In the genomic region with DNA sequence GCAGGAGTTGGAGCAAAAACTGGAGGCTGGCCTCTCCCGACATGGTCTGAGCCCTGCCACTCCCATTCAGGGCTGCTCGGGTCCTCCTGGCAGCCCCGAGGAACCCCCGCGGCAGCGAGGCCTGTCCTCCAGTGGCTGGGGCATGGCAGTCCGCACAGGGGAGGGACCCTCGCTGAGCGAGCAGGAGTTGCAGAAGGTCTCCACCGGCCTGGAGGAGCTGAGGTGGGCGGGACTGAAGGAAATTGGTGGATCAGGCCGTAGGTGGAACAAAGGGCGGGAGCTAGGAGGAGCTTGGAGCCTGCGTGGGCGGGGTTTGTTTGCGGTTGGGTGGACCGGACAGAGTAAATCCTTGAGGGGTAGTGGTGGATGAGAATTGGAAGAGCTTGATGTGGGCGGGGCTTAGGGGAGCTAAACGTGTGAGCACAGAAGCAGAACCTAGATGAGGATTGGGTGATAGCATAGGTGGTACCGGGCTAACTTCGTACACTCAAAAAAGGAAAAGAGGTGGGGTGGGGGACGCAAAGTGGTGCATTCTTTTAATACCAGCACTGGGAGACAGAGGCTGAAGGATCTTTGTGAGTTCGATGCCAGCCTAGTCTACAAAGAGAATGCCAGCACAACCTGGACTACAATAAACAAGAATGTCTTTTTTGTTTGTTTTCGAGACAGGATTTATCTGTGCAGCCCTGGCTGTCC, we compare ENCODE assay signal across 8 mouse cellular contexts. TPM values are rescaled to one million over a fixed set of nuclear protein-coding genes. Genes with fewer than 3 reads are reported as not detected.
DNase-seq lines count a peak whose midpoint lies in the region; ATAC-seq and TF ChIP-seq lines count a peak whose summit lies in the region.

No protein-coding gene starts in this region.

- no peak for TF ChIP-seq EP300 in liver, embryonic 14.5 days (IDR thresholded peaks at IDR 0.05; ENCODE audit: low read depth)

- peak overlapping the region; percentile 72 for H3K4me2 ChIP-seq in forebrain, embryonic 12.5 days
- peak overlapping the region; percentile 92 for H3K4me2 ChIP-seq in heart, embryonic 16.5 days (ENCODE audit: low read depth, low read length)
- peak overlapping the region; percentile 91 for H3K4me2 ChIP-seq in liver, embryonic 14.5 days (ENCODE audit: low read depth)
- peak overlapping the region; percentile 98 for H3K4me2 ChIP-seq in stomach, embryonic 16.5 days (ENCODE audit: low read depth, low read length)

- WGBS in forebrain, embryonic 12.5 days = 8% methylated on average over 24 of the region's 24 CpGs
- 6% methylated on average over 24 of the region's 24 CpGs for WGBS in heart, embryonic 16.5 days
- 4% methylated on average over 24 of the region's 24 CpGs for WGBS in liver, embryonic 14.5 days (ENCODE audit: insufficient replicate concordance)
- 6% methylated on average over 24 of the region's 24 CpGs for WGBS in stomach, embryonic 16.5 days

- peaks cover 18% of the 10 kb centered on the region for H3K4me1 ChIP-seq in forebrain, embryonic 12.5 days
- peaks cover 9% of the 10 kb centered on the region for H3K4me1 ChIP-seq in heart, embryonic 16.5 days (ENCODE audit: control insufficient read depth, insufficient read depth, low read length)
- peaks cover 12 to 14% of the 10 kb centered on the region in 2 experiments for H3K4me1 ChIP-seq in liver, embryonic 14.5 days (replicated peaks; ENCODE audit: control insufficient read depth in 2 of 2, insufficient read depth in 2 of 2, low read length in 1 of 2)
- H3K4me1 ChIP-seq in stomach, embryonic 16.5 days (ENCODE audit: control insufficient read depth, insufficient read depth, low read length) = peaks cover 7% of the 10 kb centered on the region

- peaks cover 43% of the 10 kb centered on the region for H3K27me3 ChIP-seq in forebrain, embryonic 12.5 days
- H3K27me3 ChIP-seq in heart, embryonic 16.5 days (ENCODE audit: control insufficient read depth, insufficient read depth, low read length) = peaks cover 13% of the 10 kb centered on the region
- peaks cover 22% of the 10 kb centered on the region for H3K27me3 ChIP-seq in liver, embryonic 14.5 days (ENCODE audit: control insufficient read depth, insufficient read depth, low read length)
- H3K27me3 ChIP-seq in stomach, embryonic 16.5 days (ENCODE audit: control insufficient read depth, insufficient read depth, low read length) = peaks cover 17% of the 10 kb centered on the region; the same call in 1 of the 2 replicates

- no peaks in the 10 kb centered on the region for H3K36me3 ChIP-seq in forebrain, embryonic 12.5 days (replicated peaks)
- no peaks in the 10 kb centered on the region for H3K36me3 ChIP-seq in heart, embryonic 16.5 days (ENCODE audit: control insufficient read depth, insufficient read depth)
- no peaks in the 10 kb centered on the region for H3K36me3 ChIP-seq in liver, embryonic 14.5 days (replicated peaks; ENCODE audit: control insufficient read depth, insufficient read depth, low read depth)
- no peaks in the 10 kb centered on the region for H3K36me3 ChIP-seq in stomach, embryonic 16.5 days (ENCODE audit: control insufficient read depth, insufficient read depth, low read length)

- peak overlapping the region; percentile 41 for H3K9ac ChIP-seq in forebrain, embryonic 12.5 days
- peak overlapping the region; percentile 70 for H3K9ac ChIP-seq in heart, embryonic 16.5 days (ENCODE audit: low read length)
- H3K9ac ChIP-seq in liver, embryonic 14.5 days (replicated peaks) = peak overlapping the region; percentile 57
- H3K9ac ChIP-seq in stomach, embryonic 16.5 days (ENCODE audit: low read length) = peak overlapping the region; percentile 82

- peak overlapping the region; percentile 47 for H3K27ac ChIP-seq in forebrain, embryonic 12.5 days
- peak overlapping the region; percentile 49; the same call in 1 of the 2 replicates for H3K27ac ChIP-seq in heart, embryonic 16.5 days (ENCODE audit: low read length)
- peak overlapping the region; percentile 49 for H3K27ac ChIP-seq in liver, embryonic 14.5 days
- H3K27ac ChIP-seq in stomach, embryonic 16.5 days (ENCODE audit: low read length) = peak overlapping the region; percentile 89

- no peaks in the 10 kb centered on the region for H3K9me3 ChIP-seq in forebrain, embryonic 12.5 days
- H3K9me3 ChIP-seq in heart, embryonic 16.5 days (replicated peaks; ENCODE audit: control insufficient read depth, low read length) = no peaks in the 10 kb centered on the region
- H3K9me3 ChIP-seq in liver, embryonic 14.5 days (ENCODE audit: control insufficient read depth, low read length) = no peaks in the 10 kb centered on the region
- H3K9me3 ChIP-seq in stomach, embryonic 16.5 days (replicated peaks; ENCODE audit: control insufficient read depth, low read length) = no peaks in the 10 kb centered on the region

- no peak for TF ChIP-seq CTCF in liver, embryonic 14.5 days (IDR thresholded peaks at IDR 0.05; ENCODE audit: low read depth)

- peak; percentile 100 for DNase-seq in ES-CJ7 (ENCODE audit: low read depth, low spot score)
- DNase-seq in kidney, postnatal 25 days = peak; percentile 97
- peak; percentile 79 to 86 (median 81) for DNase-seq in liver, embryonic 14.5 days (ENCODE audit: low read depth in 3 of 3, low spot score in 3 of 3)
- DNase-seq in neural tube, embryonic 10.5 days (ENCODE audit: extremely low spot score, low spot score) = peak; percentile 87

- ATAC-seq in cerebellum, adult (ENCODE audit: insufficient number of reproducible peaks, low FRiP score, low TSS enrichment) = peak; percentile 77; the same call in 1 of the 2 replicates
- peak; percentile 87 for ATAC-seq in forebrain, embryonic 12.5 days (ENCODE audit: low FRiP score)
- ATAC-seq in heart, embryonic 16.5 days (replicated peaks; ENCODE audit: extremely low read depth, insufficient read depth, low FRiP score) = peak; percentile 89
- peak; percentile 84 for ATAC-seq in liver, embryonic 14.5 days (ENCODE audit: insufficient read depth)
- peak; percentile 94 for ATAC-seq in stomach, embryonic 16.5 days (ENCODE audit: insufficient read depth, low FRiP score)

- H3K4me3 ChIP-seq in forebrain, embryonic 12.5 days (replicated peaks) = peak overlapping the region; percentile 42
- peak overlapping the region; percentile 59 for H3K4me3 ChIP-seq in heart, embryonic 16.5 days (ENCODE audit: low read length)
- peak overlapping the region; percentile 49 to 59 for H3K4me3 ChIP-seq in liver, embryonic 14.5 days (ENCODE audit: insufficient read depth in 1 of 2, low read depth in 2 of 2, low read length in 2 of 2)
- peak overlapping the region; percentile 67 for H3K4me3 ChIP-seq in stomach, embryonic 16.5 days (replicated peaks; ENCODE audit: low read length)

RNA-seq across cellular contexts. Expression of gene Tsks, which starts 9.8 kb away (rescaled TPM):
- 0.27 TPM in 1 of 2 replicates, not detected in the other for polyA plus RNA-seq in forebrain, embryonic 12.5 days (2016; fragmentation: Nextera tagmentation; extraction: Ambion mirVana)
- 0.12 and 0.40 TPM in 2 replicates for polyA plus RNA-seq in heart, embryonic 16.5 days (2015; fragmentation: Nextera tagmentation; extraction: Ambion mirVana)
- 0.07 and 0.22 TPM in 2 replicates for polyA plus RNA-seq in liver, embryonic 14.5 days (2012; rRNA removed)
- 0.05 TPM in 1 of 2 replicates, not detected in the other for polyA plus RNA-seq in liver, embryonic 14.5 days (2014; fragmentation: Nextera tagmentation; extraction: Ambion mirVana)
- 0.06 TPM in 1 of 2 replicates, not detected in the other for polyA plus RNA-seq in stomach, embryonic 16.5 days (2015; fragmentation: Nextera tagmentation; extraction: Ambion mirVana)

RNA-seq across cellular contexts. Expression of gene Cpt1c, which starts 21.9 kb away (rescaled TPM):
- polyA plus RNA-seq in forebrain, embryonic 12.5 days (2016; fragmentation: Nextera tagmentation; extraction: Ambion mirVana) = 35.1 and 38.1 TPM in 2 replicates
- 7.6 and 8.9 TPM in 2 replicates for polyA plus RNA-seq in heart, embryonic 16.5 days (2015; fragmentation: Nextera tagmentation; extraction: Ambion mirVana)
- polyA plus RNA-seq in liver, embryonic 14.5 days (2012; rRNA removed) = 2.5 and 3.0 TPM in 2 replicates
- polyA plus RNA-seq in liver, embryonic 14.5 days (2014; fragmentation: Nextera tagmentation; extraction: Ambion mirVana) = 0.80 and 1.3 TPM in 2 replicates
- polyA plus RNA-seq in stomach, embryonic 16.5 days (2015; fragmentation: Nextera tagmentation; extraction: Ambion mirVana) = 19.9 and 23.4 TPM in 2 replicates

RNA-seq across cellular contexts. Expression of gene Ap2a1, which starts 23.5 kb away (rescaled TPM):
- 85.8 and 94.4 TPM in 2 replicates for polyA plus RNA-seq in forebrain, embryonic 12.5 days (2016; fragmentation: Nextera tagmentation; extraction: Ambion mirVana)
- polyA plus RNA-seq in heart, embryonic 16.5 days (2015; fragmentation: Nextera tagmentation; extraction: Ambion mirVana) = 51.8 and 52.0 TPM in 2 replicates
- polyA plus RNA-seq in liver, embryonic 14.5 days (2012; rRNA removed) = 62.2 and 67.6 TPM in 2 replicates
- 69.6 and 74.2 TPM in 2 replicates for polyA plus RNA-seq in liver, embryonic 14.5 days (2014; fragmentation: Nextera tagmentation; extraction: Ambion mirVana)
- 52.6 and 55.6 TPM in 2 replicates for polyA plus RNA-seq in stomach, embryonic 16.5 days (2015; fragmentation: Nextera tagmentation; extraction: Ambion mirVana)

RNA-seq across cellular contexts. Expression of gene Prmt1, which starts 33.6 kb away (rescaled TPM):
- 585 and 631 TPM in 2 replicates for polyA plus RNA-seq in forebrain, embryonic 12.5 days (2016; fragmentation: Nextera tagmentation; extraction: Ambion mirVana)
- polyA plus RNA-seq in heart, embryonic 16.5 days (2015; fragmentation: Nextera tagmentation; extraction: Ambion mirVana) = 355 and 387 TPM in 2 replicates
- polyA plus RNA-seq in liver, embryonic 14.5 days (2012; rRNA removed) = 168 and 174 TPM in 2 replicates
- 50.4 and 51.2 TPM in 2 replicates for polyA plus RNA-seq in liver, embryonic 14.5 days (2014; fragmentation: Nextera tagmentation; extraction: Ambion mirVana)
- polyA plus RNA-seq in stomach, embryonic 16.5 days (2015; fragmentation: Nextera tagmentation; extraction: Ambion mirVana) = 302 and 324 TPM in 2 replicates

RNA-seq across cellular contexts. Expression of gene Irf3, which starts 44.7 kb away (rescaled TPM):
- 72.4 and 73.0 TPM in 2 replicates for polyA plus RNA-seq in forebrain, embryonic 12.5 days (2016; fragmentation: Nextera tagmentation; extraction: Ambion mirVana)
- polyA plus RNA-seq in heart, embryonic 16.5 days (2015; fragmentation: Nextera tagmentation; extraction: Ambion mirVana) = 71.4 and 73.6 TPM in 2 replicates
- polyA plus RNA-seq in liver, embryonic 14.5 days (2012; rRNA removed) = 40.3 and 41.0 TPM in 2 replicates
- 28.0 and 32.1 TPM in 2 replicates for polyA plus RNA-seq in liver, embryonic 14.5 days (2014; fragmentation: Nextera tagmentation; extraction: Ambion mirVana)
- polyA plus RNA-seq in stomach, embryonic 16.5 days (2015; fragmentation: Nextera tagmentation; extraction: Ambion mirVana) = 96.2 and 96.4 TPM in 2 replicates

Comparison
In these comparisons a context has a peak if more than half of its experiments do, and no peak if none do; other contexts are left out.
1. Peak in every context shown above with its lines: DNase-seq, ATAC-seq, H3K4me3 ChIP-seq and H3K27ac ChIP-seq.